Mouse (Mus musculus) intestine, embryonic 14.5 days (tissue): ENCODE measurements around the gene Gm17349. TPM values are rescaled to one million over a fixed set of nuclear protein-coding genes. Genes with fewer than 3 reads are reported as not detected.

ENCODE experiments used
- ATAC-seq: fragments of 200-750 bp; cut with Nextera tagmentation; replicated peaks from 2 replicates; pipeline ENCODE4 v1.8.0; 2017; ENCODE audit warnings: low read depth, moderate number of reproducible peaks, moderate TSS enrichment, moderate library complexity; ENCODE audit not compliant: low FRiP score, low TSS enrichment
- DNase-seq: peaks from one replicate; pipeline ENCODE4 v3.0.0-alpha.2; 2018; ENCODE audit warnings: low spot score
- H3K27ac ChIP-seq: fragments of 300-500 bp; sonication (generic); 2 replicates; pipeline ENCODE4 v1.5.1; 2014; ENCODE audit warnings: low read depth, mild to moderate bottlenecking, control low read depth
- H3K27me3 ChIP-seq: fragments of 300-500 bp; sonication (generic); replicated peaks from 2 replicates; pipeline ENCODE4 v1.6.1; 2014; ENCODE audit warnings: low read length, control low read depth; ENCODE audit not compliant: control insufficient read depth, insufficient read depth
- H3K36me3 ChIP-seq: fragments of 300-500 bp; sonication (generic); 2 replicates; pipeline ENCODE4 v1.6.1; 2014; ENCODE audit warnings: low read length, control low read depth; ENCODE audit not compliant: control insufficient read depth, insufficient read depth
- H3K4me1 ChIP-seq: fragments of 300-500 bp; sonication (generic); replicated peaks from 2 replicates; pipeline ENCODE4 v1.6.1; 2014; ENCODE audit warnings: low read length, control low read depth, mixed read lengths; ENCODE audit not compliant: control insufficient read depth, insufficient read depth
- H3K4me2 ChIP-seq: fragments of 300-500 bp; sonication (generic); 2 replicates; pipeline ENCODE4 v1.6.1; 2014; ENCODE audit warnings: low read length
- H3K4me3 ChIP-seq: fragments of 300-500 bp; sonication (generic); 2 replicates; pipeline ENCODE4 v1.5.1; 2014; ENCODE audit warnings: low read depth, low read length, control low read depth, mixed read lengths
- H3K9ac ChIP-seq: fragments of 300-500 bp; sonication (generic); 2 replicates; pipeline ENCODE4 v1.6.1; 2014; ENCODE audit warnings: mild to moderate bottlenecking, low read length
- H3K9me3 ChIP-seq: fragments of 300-500 bp; sonication (generic); 2 replicates; pipeline ENCODE4 v1.6.1; 2016; ENCODE audit warnings: low read length, control low read depth; ENCODE audit not compliant: control insufficient read depth
- WGBS: fragments of 180-500 bp; shearing (Covaris S2); extraction: QIAGEN DNeasy Blood & Tissue Kit; methylation state at CpG from one replicate; pipeline ENCODE4 v1.1.7; 2014; 5-methylcytosine and 5-hydroxymethylcytosine counted together
- polyA plus RNA-seq: library from polyadenylated mRNA; unstranded; fragments of >200 nt; fragmentation: Nextera tagmentation; extraction: Ambion mirVana; gene quantifications from 2 replicates; pipeline ENCODE4 v1.2.1, GENCODE M21; 2014

The Gm17349 gene
- polyA plus RNA-seq, 1 experiment from 2014 or later = not detected

DNA sequence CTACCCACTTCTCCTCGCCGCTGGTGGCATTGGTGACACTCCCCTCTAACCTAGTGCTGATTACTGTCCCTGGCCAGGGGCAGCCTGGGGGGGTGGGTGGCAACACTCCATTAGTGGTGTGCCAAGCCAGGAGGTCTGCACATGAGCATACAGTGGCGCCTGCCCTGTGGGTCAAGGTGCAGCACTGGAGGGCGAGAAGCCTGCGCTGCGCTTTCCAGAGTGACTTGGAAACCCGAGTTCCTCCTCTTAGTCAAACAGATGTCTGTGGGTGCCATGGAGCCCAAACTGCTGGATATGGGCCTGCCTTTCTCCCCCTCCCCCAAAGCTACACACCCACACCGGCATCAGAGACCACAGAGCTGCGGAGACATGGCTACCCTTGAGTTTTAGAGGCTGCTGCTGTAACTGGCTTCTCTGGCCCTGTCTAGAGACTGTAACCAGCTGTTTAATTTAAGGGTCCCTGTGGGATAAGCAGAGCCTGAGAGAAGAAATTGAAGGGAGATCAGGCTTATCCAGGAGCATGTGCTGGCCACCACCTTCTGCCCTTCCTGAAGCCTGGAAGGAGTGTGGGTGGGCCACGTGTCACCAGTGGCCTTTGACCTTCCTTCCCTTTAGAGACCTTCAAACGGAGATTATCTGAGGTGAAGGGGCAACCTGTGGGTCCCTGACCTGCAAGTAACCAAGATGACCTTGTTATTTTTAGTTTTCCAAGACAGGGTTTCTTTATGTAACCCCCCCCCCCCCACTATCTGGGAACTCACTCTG is 10.9 kb upstream of the Gm17349 start:
- 69% methylated on average over 11 of the region's 11 CpGs for WGBS
- no peak overlapping the region for H3K27ac ChIP-seq
- ATAC-seq = no peak

DNA sequence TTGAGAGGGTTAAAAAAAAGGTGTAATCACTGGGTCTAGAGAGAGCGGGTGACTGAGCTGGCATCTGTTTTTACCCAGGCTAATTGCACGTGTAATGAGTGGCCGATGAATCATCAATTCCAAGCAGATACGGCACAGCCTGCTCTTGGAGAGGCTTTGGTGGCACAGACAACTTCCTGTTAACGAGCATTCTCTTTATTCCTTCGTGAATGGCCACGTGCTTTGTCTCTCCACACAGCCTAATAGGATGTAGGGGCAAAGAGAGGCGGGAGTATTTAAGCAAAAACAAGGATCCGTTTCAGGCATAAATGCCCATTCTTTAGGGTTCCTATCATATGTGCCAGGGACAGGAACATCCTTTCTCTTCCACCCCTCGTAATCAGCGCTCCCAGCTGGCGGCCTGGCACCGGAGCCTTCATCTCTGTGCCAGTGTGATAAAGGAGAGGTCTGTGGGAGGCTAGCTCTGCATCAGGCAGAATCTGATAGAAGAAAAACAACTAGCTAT is 10.1 kb upstream of the Gm17349 start:
- no peak overlapping the region for H3K4me2 ChIP-seq
- H3K9ac ChIP-seq = no peak overlapping the region
- DNase-seq (no peak), ATAC-seq (no peak)
- no peaks in the 10 kb centered on the region for H3K9me3 ChIP-seq
- H3K27me3 ChIP-seq = no peaks in the 10 kb centered on the region
- H3K4me3 ChIP-seq = no peak overlapping the region
- 82% methylated on average over 13 of the region's 13 CpGs for WGBS
- peaks cover 47% of the 10 kb centered on the region for H3K36me3 ChIP-seq
- no peaks in the 10 kb centered on the region for H3K4me1 ChIP-seq
- H3K27ac ChIP-seq = no peak overlapping the region

More for the DNA sequence above, 10.9 kb upstream of the Gm17349 start:
- DNase-seq = no peak
- peaks cover 39% of the 10 kb centered on the region for H3K36me3 ChIP-seq
- H3K4me2 ChIP-seq = no peak overlapping the region
- no peak overlapping the region for H3K9ac ChIP-seq
- no peaks in the 10 kb centered on the region for H3K9me3 ChIP-seq
- no peak overlapping the region for H3K4me3 ChIP-seq
- no peaks in the 10 kb centered on the region for H3K4me1 ChIP-seq
- no peaks in the 10 kb centered on the region for H3K27me3 ChIP-seq

DNA sequence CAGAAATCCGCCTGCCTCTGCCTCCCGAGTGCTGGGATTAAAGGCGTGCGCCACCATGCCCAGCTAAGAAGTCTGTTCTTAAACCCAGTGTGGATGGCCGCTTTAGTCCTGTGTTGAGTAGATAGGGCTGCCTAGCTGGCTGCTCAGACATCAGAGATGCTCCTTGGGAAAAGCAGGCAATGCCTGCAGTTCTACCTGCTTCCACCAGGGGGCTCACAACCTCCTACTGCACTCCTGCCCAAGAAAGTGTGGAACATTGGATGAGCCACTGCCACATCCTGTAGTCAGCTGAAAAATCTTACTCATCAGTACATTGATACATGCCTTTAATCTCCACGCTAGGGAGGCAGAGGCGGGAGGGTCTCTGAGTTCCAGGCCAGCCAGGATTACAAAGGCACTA is 9.6 kb upstream of the Gm17349 start:
- DNase-seq = peak; percentile 82
- peak; percentile 29 for ATAC-seq
- Histone ChIP-seq H3K4me3 (no peak overlapping the region), H3K9ac (no peak overlapping the region), H3K36me3 (peaks cover 52% of the 10 kb centered on the region), H3K4me2 (no peak overlapping the region), H3K27ac (no peak overlapping the region), H3K4me1 (no peaks in the 10 kb centered on the region), H3K9me3 (no peaks in the 10 kb centered on the region), H3K27me3 (no peaks in the 10 kb centered on the region)
- WGBS = 50% methylated on average over 7 of the region's 7 CpGs

DNA sequence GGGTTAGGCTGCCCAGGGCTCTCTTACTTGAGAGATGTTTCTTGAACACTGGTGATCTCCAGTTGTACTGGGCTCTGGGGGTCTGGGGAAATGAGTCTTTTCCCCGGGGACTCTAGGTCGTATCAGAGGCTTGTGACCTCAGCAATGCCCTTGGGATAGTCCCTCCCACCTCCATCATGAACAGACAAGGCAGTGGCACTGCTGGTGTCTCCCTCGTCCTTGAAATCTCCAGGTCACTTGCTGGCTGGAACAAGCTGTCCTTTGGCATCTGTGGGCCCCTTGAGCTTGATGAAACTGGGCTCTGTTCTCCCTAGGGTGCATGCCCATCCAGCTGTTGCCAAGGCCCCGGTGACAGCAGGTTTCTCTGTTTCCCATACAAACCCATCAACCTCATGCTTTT is 8.9 kb upstream of the Gm17349 start:
- Histone ChIP-seq H3K9ac (no peak overlapping the region), H3K36me3 (peaks cover 59% of the 10 kb centered on the region), H3K27me3 (no peaks in the 10 kb centered on the region), H3K4me1 (no peaks in the 10 kb centered on the region), H3K27ac (no peak overlapping the region), H3K4me2 (no peak overlapping the region), H3K9me3 (no peaks in the 10 kb centered on the region), H3K4me3 (no peak overlapping the region)
- ATAC-seq (no peak), DNase-seq (no peak)
- 63% methylated on average over 4 of the region's 4 CpGs for WGBS

DNA sequence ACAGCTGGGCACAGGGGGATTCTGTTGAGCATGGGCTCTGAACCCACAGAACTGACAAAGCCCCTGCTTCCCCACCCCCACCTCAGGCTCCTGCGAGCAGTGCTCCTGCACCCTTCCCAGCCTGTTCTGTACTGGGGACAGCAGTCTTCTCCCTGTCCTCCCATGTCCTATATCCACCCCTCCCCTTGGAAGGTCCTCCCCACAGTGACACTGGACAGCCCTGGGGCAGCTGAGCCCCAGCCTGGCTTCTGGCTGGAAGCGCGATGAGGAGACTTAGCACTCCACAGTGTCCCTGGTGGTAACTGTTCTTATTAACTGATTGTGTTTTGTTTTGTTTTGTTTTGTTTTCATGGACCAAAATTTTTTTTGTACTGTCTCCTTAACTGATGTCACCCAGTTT is 8.3 kb upstream of the Gm17349 start:
- WGBS = 82% methylated on average over 3 of the region's 3 CpGs
- ATAC-seq (no peak), DNase-seq (no peak)
- no peak overlapping the region for H3K27ac ChIP-seq
- peaks cover 65% of the 10 kb centered on the region for H3K36me3 ChIP-seq
- H3K9me3 ChIP-seq = no peaks in the 10 kb centered on the region
- H3K4me2 ChIP-seq = no peak overlapping the region
- H3K4me1 ChIP-seq = no peaks in the 10 kb centered on the region
- no peak overlapping the region for H3K4me3 ChIP-seq
- H3K9ac ChIP-seq = no peak overlapping the region
- H3K27me3 ChIP-seq = no peaks in the 10 kb centered on the region

DNA sequence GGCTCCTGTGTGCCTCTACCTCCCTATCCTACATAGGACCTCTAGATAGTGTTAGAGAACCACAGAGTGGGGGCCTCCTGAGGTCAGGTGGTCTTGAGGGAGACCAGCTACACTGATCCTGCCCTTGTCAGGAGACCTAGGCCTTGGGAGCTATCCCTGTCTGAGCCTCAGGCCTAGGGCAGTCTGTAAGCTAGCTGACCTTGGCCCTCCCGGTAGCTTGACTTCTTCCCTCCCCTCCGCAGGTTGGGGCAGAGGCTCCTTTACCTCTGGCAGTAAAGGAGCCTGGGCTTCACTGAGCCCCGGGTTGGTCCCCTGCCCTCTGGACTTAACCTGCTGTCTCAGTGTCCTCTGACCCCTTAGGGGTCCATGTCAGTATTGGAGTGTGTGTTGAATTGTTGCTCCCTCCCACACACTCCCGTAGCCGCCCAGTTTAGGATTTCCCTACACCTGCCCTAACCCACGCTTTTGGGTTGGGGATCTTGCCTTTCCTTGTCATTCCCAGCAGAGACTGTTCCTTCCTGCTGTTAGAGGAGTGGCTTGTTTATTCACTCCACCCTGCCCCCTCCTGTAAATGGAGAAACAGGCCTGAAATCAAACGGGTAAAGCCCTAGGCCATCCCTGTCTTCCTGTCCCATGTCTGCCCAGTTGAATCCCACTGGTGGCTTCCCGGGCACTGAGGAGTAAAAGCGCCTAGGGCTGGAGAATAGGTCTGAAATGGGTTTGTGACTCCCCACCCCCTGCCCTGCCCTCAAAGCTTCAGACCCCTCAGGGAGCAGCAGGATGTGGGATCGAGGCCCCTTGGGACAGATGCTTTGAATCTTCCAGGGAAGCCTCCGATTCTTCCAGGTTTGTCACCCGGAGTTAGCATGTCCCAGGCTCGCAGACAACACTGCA is 7.6 kb upstream of the Gm17349 start:
- 70% methylated on average over 13 of the region's 13 CpGs for WGBS
- ATAC-seq = no peak
- Histone ChIP-seq H3K4me2 (no peak overlapping the region), H3K27me3 (no peaks in the 10 kb centered on the region), H3K4me1 (no peaks in the 10 kb centered on the region), H3K36me3 (peaks cover 70% of the 10 kb centered on the region), H3K27ac (no peak overlapping the region), H3K4me3 (no peak overlapping the region), H3K9ac (no peak overlapping the region), H3K9me3 (no peaks in the 10 kb centered on the region)
- no peak for DNase-seq

DNA sequence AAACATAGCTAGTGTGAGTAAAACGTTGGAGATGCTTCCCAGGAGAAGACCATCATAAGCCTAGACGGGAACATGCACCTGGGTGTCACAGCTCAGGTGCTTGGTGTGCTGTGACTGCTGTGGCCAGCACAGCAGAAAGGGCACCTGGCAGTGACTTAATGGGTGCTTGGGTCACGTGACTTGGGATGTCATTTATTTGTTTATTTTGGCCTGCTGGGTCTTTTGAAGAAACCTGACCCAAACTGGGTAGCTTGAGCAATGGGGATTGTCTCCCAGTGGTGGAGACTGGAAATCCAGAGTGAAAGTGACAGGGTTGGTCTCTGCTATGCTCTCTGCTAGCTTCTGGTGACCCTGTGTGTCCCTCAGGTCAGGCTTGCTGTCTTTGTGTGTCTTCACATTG is 6.2 kb upstream of the Gm17349 start:
- ATAC-seq = no peak
- H3K36me3 ChIP-seq = peaks cover 84% of the 10 kb centered on the region
- 70% methylated on average over 3 of the region's 3 CpGs for WGBS

DNA sequence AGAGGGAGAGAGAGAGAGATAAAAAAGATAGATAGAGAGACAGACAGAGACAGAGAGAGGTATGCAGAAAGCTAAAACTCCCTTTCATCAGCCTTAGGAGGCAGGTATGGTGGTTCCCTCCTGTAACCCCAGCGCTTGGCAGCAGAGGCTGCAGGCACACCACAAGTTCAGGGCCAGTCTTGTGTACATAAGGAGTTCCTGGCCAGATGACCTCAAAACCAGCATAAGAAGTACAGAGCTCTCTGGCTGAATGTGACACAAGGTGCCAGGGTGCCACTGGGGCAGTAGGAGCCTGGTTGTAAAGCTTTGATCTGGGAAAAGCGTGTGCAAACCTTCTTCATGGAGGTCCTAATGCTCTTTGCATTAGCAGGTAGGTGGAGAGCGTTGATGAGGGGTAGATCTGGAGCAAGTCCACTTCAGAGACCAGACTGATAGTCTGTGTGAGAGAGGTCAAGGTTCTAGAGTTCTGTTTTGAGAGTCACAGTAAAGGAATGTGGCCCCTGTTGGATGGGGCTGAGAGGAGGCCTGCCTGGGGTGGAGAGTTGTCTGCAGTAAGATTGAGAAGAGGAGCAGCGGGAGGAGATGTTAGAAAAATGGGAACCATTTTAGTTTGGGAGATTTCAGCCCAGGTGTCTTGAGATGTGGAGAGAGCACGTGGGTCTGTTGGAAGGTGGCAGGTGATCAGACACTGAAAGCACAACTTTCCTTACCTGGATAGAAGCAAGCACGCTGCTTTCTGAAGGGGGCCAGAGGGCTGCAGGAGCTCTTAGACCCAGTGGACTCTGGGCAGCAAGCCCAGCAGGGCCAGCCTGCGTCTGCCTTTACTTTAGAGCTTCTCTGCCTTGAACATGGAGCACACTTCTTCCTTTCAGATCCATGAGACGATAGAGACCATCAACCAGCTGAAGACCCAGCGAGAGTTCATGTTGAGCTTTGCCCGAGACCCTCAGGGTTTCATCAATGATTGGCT is 5.2 kb upstream of the Gm17349 start:
- ATAC-seq = no peak
- 92% methylated on average over 10 of the region's 10 CpGs for WGBS
- H3K4me1 ChIP-seq = no peaks in the 10 kb centered on the region
- H3K36me3 ChIP-seq = peaks cover 86% of the 10 kb centered on the region
- H3K4me3 ChIP-seq = no peak overlapping the region
- no peak for DNase-seq
- no peak overlapping the region for H3K27ac ChIP-seq
- H3K4me2 ChIP-seq = no peak overlapping the region
- no peaks in the 10 kb centered on the region for H3K27me3 ChIP-seq
- H3K9me3 ChIP-seq = no peaks in the 10 kb centered on the region
- no peak overlapping the region for H3K9ac ChIP-seq

More for the DNA sequence above, 6.2 kb upstream of the Gm17349 start:
- H3K4me2 ChIP-seq = no peak overlapping the region
- no peaks in the 10 kb centered on the region for H3K4me1 ChIP-seq
- no peak overlapping the region for H3K4me3 ChIP-seq
- H3K27ac ChIP-seq = no peak overlapping the region
- H3K9me3 ChIP-seq = no peaks in the 10 kb centered on the region
- no peak for DNase-seq
- H3K27me3 ChIP-seq = no peaks in the 10 kb centered on the region
- H3K9ac ChIP-seq = no peak overlapping the region
